ENCODE assay signal across 11 mouse cellular contexts in the genomic region with DNA sequence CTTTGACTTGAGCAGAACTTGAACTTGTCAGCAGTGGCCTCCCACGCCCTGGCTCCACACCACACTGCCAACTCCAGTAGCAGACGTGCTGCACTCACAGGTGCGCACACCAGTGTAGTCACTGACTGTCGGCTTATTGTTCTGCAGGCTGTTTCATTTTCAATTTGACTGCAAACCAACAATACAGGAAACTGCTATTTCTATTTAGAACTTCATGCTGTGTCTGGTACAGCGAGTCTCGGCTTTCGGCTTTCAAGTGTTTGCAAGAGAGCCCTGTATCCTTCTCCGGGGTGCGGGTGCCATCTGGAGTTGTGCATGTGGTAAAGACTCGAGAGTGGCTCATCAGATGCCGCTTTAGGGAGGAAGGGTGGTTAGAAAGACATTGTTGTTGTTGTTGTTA. TPM values are rescaled to one million over a fixed set of nuclear protein-coding genes. Genes with fewer than 3 reads are reported as not detected.
DNase-seq lines count a peak whose midpoint lies in the region; ATAC-seq and TF ChIP-seq lines count a peak whose summit lies in the region.
"Had no signal": no experiment of that assay in that cellular context is flagged by ENCODE, and none has a peak within 500 bp of the region (broad histone marks: within the 10 kb centered on the region; RNA-seq: fewer than 3 reads in every experiment).

No protein-coding gene starts in this region.

- intact Hi-C loops in left cerebral cortex, postnatal 14 days (cut with DNase I), result no loop called here

- peak overlapping the region; percentile 26; the same call in 1 of the 2 replicates for H3K27ac ChIP-seq in small intestine, adult 2 months (ENCODE audit: insufficient read depth, low read depth, low read length)
- H3K27ac ChIP-seq in kidney, embryonic 14.5 days (ENCODE audit: low read depth, low read length), result no peak overlapping the region
- H3K27ac ChIP-seq: hindbrain, embryonic 12.5 days; neural tube, embryonic 12.5 days had no signal

- peak; percentile 81 for ATAC-seq in common myeloid progenitor, adult 5-6 weeks (replicated peaks; ENCODE audit: low read depth, poor library complexity, severe bottlenecking)
- ATAC-seq in kidney, embryonic 14.5 days (ENCODE audit: low FRiP score, low TSS enrichment), result no peak
- ATAC-seq: lung, postnatal 0 days had no signal

- no peak overlapping the region for H3K9ac ChIP-seq in kidney, embryonic 14.5 days (ENCODE audit: low read depth, low read length)
- H3K9ac ChIP-seq: hindbrain, embryonic 12.5 days; neural tube, embryonic 12.5 days had no signal

- peak; percentile 85 for DNase-seq in CD4-positive, CD25-positive, alpha-beta regulatory T cell, adult 2 months (ENCODE audit: low read depth, low spot score)
- DNase-seq in left cerebral cortex, postnatal 14 days (ENCODE audit: low spot score in 2 of 2), result peak; percentile 35 to 63
- DNase-seq in kidney, postnatal 4 days, result no peak
- no peak for DNase-seq in cerebellum, postnatal 14 days
- DNase-seq: gastrocnemius, postnatal 10 days had no signal

- 72% methylated on average over 11 of the region's 11 CpGs for WGBS in small intestine, adult 2 months
- WGBS in kidney, embryonic 14.5 days, result 88% methylated on average over 11 of the region's 11 CpGs

- H3K36me3 ChIP-seq in small intestine, adult 2 months (ENCODE audit: control insufficient read depth, insufficient read depth, low read length), result no peaks in the 10 kb centered on the region
- no peaks in the 10 kb centered on the region for H3K36me3 ChIP-seq in kidney, embryonic 14.5 days (ENCODE audit: control insufficient read depth, insufficient read depth, low read length)
- H3K36me3 ChIP-seq: hindbrain, embryonic 12.5 days; neural tube, embryonic 12.5 days had no signal

- no peaks in the 10 kb centered on the region for H3K4me1 ChIP-seq in small intestine, adult 2 months (ENCODE audit: control insufficient read depth, insufficient read depth, insufficient read length, low read length)
- H3K4me1 ChIP-seq in kidney, embryonic 14.5 days (ENCODE audit: control insufficient read depth, insufficient read depth, low read length), result no peaks in the 10 kb centered on the region
- H3K4me1 ChIP-seq: hindbrain, embryonic 12.5 days; neural tube, embryonic 12.5 days had no signal

- H3K4me2 ChIP-seq in kidney, embryonic 14.5 days (replicated peaks; ENCODE audit: low read depth, low read length), result no peak overlapping the region
- H3K4me2 ChIP-seq: hindbrain, embryonic 12.5 days; neural tube, embryonic 12.5 days had no signal

- TF ChIP-seq CTCF in small intestine, adult 2 months (IDR thresholded peaks at IDR 0.05; ENCODE audit: extremely low read depth, insufficient read length, insufficient replicate concordance, low read depth, low read length), result no peak

- TF ChIP-seq POLR2A in small intestine, adult 2 months (IDR thresholded peaks at IDR 0.05; ENCODE audit: low read depth, low read length), result no peak; the same call in 1 of the 2 replicates

- H3K4me3 ChIP-seq in small intestine, adult 2 months (ENCODE audit: low read depth, low read length), result no peak overlapping the region
- H3K4me3 ChIP-seq in kidney, embryonic 14.5 days (ENCODE audit: low read length), result no peak overlapping the region
- H3K4me3 ChIP-seq: hindbrain, embryonic 12.5 days; neural tube, embryonic 12.5 days had no signal

- no peaks in the 10 kb centered on the region for H3K27me3 ChIP-seq in small intestine, adult 2 months (ENCODE audit: control insufficient read depth, insufficient read depth, low read length)
- no peaks in the 10 kb centered on the region for H3K27me3 ChIP-seq in kidney, embryonic 14.5 days (ENCODE audit: control insufficient read depth, insufficient read depth, low read length)
- H3K27me3 ChIP-seq: hindbrain, embryonic 12.5 days; neural tube, embryonic 12.5 days had no signal

- H3K9me3 ChIP-seq in kidney, embryonic 14.5 days (ENCODE audit: control insufficient read depth, low read length), result no peaks in the 10 kb centered on the region
- H3K9me3 ChIP-seq: hindbrain, embryonic 12.5 days; neural tube, embryonic 12.5 days had no signal

RNA-seq across cellular contexts. Expression of a gene that starts 20.5 kb away (rescaled TPM):
- not detected in 2 replicates for total RNA-seq in common myeloid progenitor, adult 5-6 weeks (2017)
- total RNA-seq in left cerebral cortex, postnatal 14 days (2021), result 1 to 10 TPM; 5.5 to 6.2 TPM
- polyA plus RNA-seq in small intestine, adult 2 months (2012; rRNA removed), result 0.17 TPM in 1 of 2 replicates, not detected in the other
- 1.5 and 1.9 TPM in 2 replicates for polyA plus RNA-seq in kidney, embryonic 14.5 days (2014; fragmentation: Nextera tagmentation; extraction: Ambion mirVana)

Comparison
In these comparisons a context has a peak if more than half of its experiments do, and no peak if none do; other contexts are left out.
1. DNase-seq: peak in CD4-positive, CD25-positive, alpha-beta regulatory T cell, adult 2 months (single experiment) and left cerebral cortex, postnatal 14 days (2 of 2); none in kidney, postnatal 4 days (0 of 2) and cerebellum, postnatal 14 days (0 of 2).